Mouse (Mus musculus) MEL (cell line): ENCODE data around the gene Prkag2. TPM values are rescaled to one million over a fixed set of nuclear protein-coding genes. Genes with fewer than 3 reads are reported as not detected.

Experiments
- DNase-seq: peaks from one replicate; pipeline ENCODE4 v3.0.0; 2011; ENCODE audit warnings: low read depth, low spot score
- H3K27ac ChIP-seq: 2 replicates; pipeline ENCODE4 v1.5.1; 2012; ENCODE audit warnings: low read depth, mild to moderate bottlenecking, control low read depth, low read length, moderate library complexity; ENCODE audit not compliant: control insufficient read depth
- H3K27me3 ChIP-seq, 2 experiments: fragments of 150-350 bp in 1 of 2; sonication (generic) in 1 of 2; 2 replicates each; pipeline ENCODE4 v1.6.1; 2012; ENCODE audit warnings: low read length in 2 of 2, mild to moderate bottlenecking in 2 of 2, improper control_type of control experiment in 1 of 2, moderate library complexity in 1 of 2; ENCODE audit not compliant: insufficient read depth in 2 of 2, control insufficient read depth in 1 of 2
- H3K36me3 ChIP-seq, 2 experiments: 2 replicates each; pipeline ENCODE4 v1.6.1; 2012 to 2014; ENCODE audit warnings: low read length in 2 of 2, improper control_type of control experiment in 1 of 2, inconsistent platforms in 1 of 2, mild to moderate bottlenecking in 1 of 2; ENCODE audit not compliant: insufficient read depth in 2 of 2, control insufficient read depth in 1 of 2
- H3K4me1 ChIP-seq, 2 experiments: fragments of 150-350 bp in 1 of 2; sonication (generic) in 1 of 2; 2 replicates each; pipeline ENCODE4 v1.6.1; 2012; ENCODE audit warnings: low read length in 2 of 2, improper control_type of control experiment in 1 of 2, mild to moderate bottlenecking in 1 of 2; ENCODE audit not compliant: insufficient read depth in 2 of 2, control insufficient read depth in 1 of 2
- H3K4me3 ChIP-seq, 2 experiments: fragments of 150-350 bp in 1 of 2; sonication (generic) in 1 of 2; 2 replicates each; pipeline ENCODE4 v1.5.1; 2012; ENCODE audit warnings: low read depth in 2 of 2, low read length in 2 of 2, mild to moderate bottlenecking in 2 of 2, moderate library complexity in 2 of 2, control low read depth in 1 of 2, improper control_type of control experiment in 1 of 2; ENCODE audit not compliant: control insufficient read depth in 1 of 2, insufficient read depth in 1 of 2
- H3K79me2 ChIP-seq: 2 replicates; pipeline ENCODE4 v1.6.1; 2012; ENCODE audit warnings: mild to moderate bottlenecking, low read length, moderate library complexity; ENCODE audit not compliant: control insufficient read depth, poor library complexity, insufficient read depth
- H3K9ac ChIP-seq: 2 replicates; pipeline ENCODE4 v1.6.1; 2012; ENCODE audit warnings: low read depth, mild to moderate bottlenecking, control low read depth, low read length, moderate library complexity; ENCODE audit not compliant: control insufficient read depth, poor library complexity, severe bottlenecking
- H3K9me3 ChIP-seq: fragments of 150-350 bp; sonication (generic); replicated peaks from 2 replicates; pipeline ENCODE4 v1.6.1; 2012; ENCODE audit warnings: mild to moderate bottlenecking, low read length, improper control_type of control experiment, moderate library complexity; ENCODE audit not compliant: insufficient read depth
- CHD1 ChIP-seq: IDR thresholded peaks from 2 replicates; pipeline ENCODE4 v1.6.1; 2012; ENCODE audit warnings: low read depth, mild to moderate bottlenecking, inconsistent platforms, low read length, improper control_type of control experiment
- E2F4 ChIP-seq: IDR thresholded peaks from 2 replicates; pipeline ENCODE4 v1.6.1; 2011; ENCODE audit warnings: low read depth, low read length, improper control_type of control experiment, borderline replicate concordance
- EP300 ChIP-seq, 2 experiments: IDR thresholded peaks; 2 replicates each; pipeline ENCODE4 v1.6.1; 2011; ENCODE audit warnings: improper control_type of control experiment in 2 of 2, low read length in 2 of 2, low read depth in 1 of 2, mild to moderate bottlenecking in 1 of 2
- ETS1 ChIP-seq: IDR thresholded peaks from 2 replicates; pipeline ENCODE4 v1.6.1; 2012; ENCODE audit warnings: low read depth, mild to moderate bottlenecking, inconsistent platforms, low read length, improper control_type of control experiment, moderate library complexity
- GATA1 ChIP-seq: IDR thresholded peaks from 2 replicates; pipeline ENCODE4 v1.6.1; 2011; ENCODE audit warnings: low read depth, low read length, improper control_type of control experiment
- KAT2A ChIP-seq: conservative IDR thresholded peaks from 2 replicates; pipeline ENCODE4 v1.6.1; 2012; ENCODE audit warnings: low read depth, low read length, improper control_type of control experiment, inconsistent platforms
- MAFK ChIP-seq: IDR thresholded peaks from 2 replicates; pipeline ENCODE4 v1.6.1; 2011; ENCODE audit warnings: low read depth, mild to moderate bottlenecking, low read length, improper control_type of control experiment, borderline replicate concordance
- MAX ChIP-seq: IDR thresholded peaks from 2 replicates; pipeline ENCODE4 v1.6.1; 2011; ENCODE audit warnings: low read length, improper control_type of control experiment
- MXI1 ChIP-seq: IDR thresholded peaks from 2 replicates; pipeline ENCODE4 v1.6.1; 2011; ENCODE audit warnings: mild to moderate bottlenecking, low read depth, low read length, improper control_type of control experiment
- NELFE ChIP-seq: IDR thresholded peaks from 2 replicates; pipeline ENCODE4 v1.6.1; 2011; ENCODE audit warnings: low read depth, low read length, improper control_type of control experiment
- NRF1 ChIP-seq: IDR thresholded peaks from 2 replicates; pipeline ENCODE4 v1.6.1; 2014; ENCODE audit warnings: low read depth, mild to moderate bottlenecking, inconsistent platforms, low read length, improper control_type of control experiment, moderate library complexity; ENCODE audit not compliant: poor library complexity, insufficient read depth, severe bottlenecking
- POLR2A ChIP-seq, 2 experiments: IDR thresholded peaks; 2 replicates each; pipeline ENCODE4 v1.6.1; 2011 to 2012; ENCODE audit warnings: low read length in 2 of 2, mild to moderate bottlenecking in 2 of 2, control low read depth in 1 of 2, improper control_type of control experiment in 1 of 2, low read depth in 1 of 2, moderate library complexity in 1 of 2; ENCODE audit not compliant: control insufficient read depth in 1 of 2, insufficient read depth in 1 of 2, poor library complexity in 1 of 2
- POLR2AphosphoS2 ChIP-seq: IDR thresholded peaks from 2 replicates; pipeline ENCODE4 v1.6.1; 2011; ENCODE audit warnings: low read length, improper control_type of control experiment
- POLR2AphosphoS5 ChIP-seq: IDR thresholded peaks from 2 replicates; pipeline ENCODE4 v1.6.1; 2012; ENCODE audit warnings: low read depth, borderline replicate concordance, mild to moderate bottlenecking, inconsistent platforms, low read length, moderate library complexity, mixed read lengths
- TAL1 ChIP-seq: IDR thresholded peaks from 2 replicates; pipeline ENCODE4 v1.6.1; 2012; ENCODE audit warnings: mild to moderate bottlenecking, inconsistent platforms, low read length, moderate library complexity, mixed read lengths
- TBP ChIP-seq: IDR thresholded peaks from 2 replicates; pipeline ENCODE4 v1.8.0; 2011; ENCODE audit warnings: low read depth, low read length, improper control_type of control experiment
- TCF12 ChIP-seq: IDR thresholded peaks from 2 replicates; pipeline ENCODE4 v1.6.1; 2014; ENCODE audit warnings: low read depth, mild to moderate bottlenecking, inconsistent platforms, low read length, improper control_type of control experiment, moderate library complexity
- UBTF ChIP-seq: IDR thresholded peaks from 2 replicates; pipeline ENCODE4 v1.6.1; 2012; ENCODE audit warnings: low read depth, mild to moderate bottlenecking, inconsistent platforms, low read length, improper control_type of control experiment, moderate library complexity, borderline replicate concordance; ENCODE audit not compliant: insufficient read depth
- USF2 ChIP-seq, 2 experiments: IDR thresholded peaks; 2 replicates each; pipeline ENCODE4 v1.6.1; 2011 to 2012; ENCODE audit warnings: improper control_type of control experiment in 2 of 2, low read length in 2 of 2, borderline replicate concordance in 1 of 2, inconsistent platforms in 1 of 2, low read depth in 1 of 2, mild to moderate bottlenecking in 1 of 2; ENCODE audit not compliant: insufficient read depth in 1 of 2
- ZC3H11A ChIP-seq: IDR thresholded peaks from 2 replicates; pipeline ENCODE4 v1.6.1; 2012; ENCODE audit warnings: low read depth, mild to moderate bottlenecking, inconsistent platforms, low read length, improper control_type of control experiment
- ZKSCAN1 ChIP-seq: IDR thresholded peaks from 2 replicates; pipeline ENCODE4 v1.6.1; 2012; ENCODE audit warnings: low read depth, mild to moderate bottlenecking, inconsistent platforms, low read length, improper control_type of control experiment, moderate library complexity
- ZMIZ1 ChIP-seq: IDR thresholded peaks from 2 replicates; pipeline ENCODE4 v1.6.1; 2012; ENCODE audit warnings: low read depth, mild to moderate bottlenecking, inconsistent platforms, low read length, improper control_type of control experiment, moderate library complexity
- polyA plus RNA-seq, 2 experiments: library from polyadenylated mRNA; stranded (reverse) in 1 of 2; unstranded in 1 of 2; fragments of >175 nt in 1 of 2; fragments of >200 nt in 1 of 2; gene quantifications; 2 replicates each; pipeline versions ENCODE4 v1.2.1 to v1.2.4; 2012; ENCODE audit warnings: low replicate concordance in 2 of 2, low read depth in 1 of 2; ENCODE audit not compliant: insufficient read length in 2 of 2, insufficient read depth in 1 of 2, missing spikeins in 1 of 2
- total RNA-seq: library from RNA; depleted of rRNA; stranded (reverse); fragments of 300-350 nt; gene quantifications from 2 replicates; pipeline ENCODE4 v1.2.3, GENCODE M21; 2012

Prkag2 gene
- total and polyA plus RNA-seq, 3 experiments: 8.0 to 27.9 TPM; not detected in 1

- Histone ChIP-seq H3K27me3 (no peaks in the 10 kb centered on the region), H3K4me3 (no peak overlapping the region), H3K36me3 (peaks cover 0 to 5% of the 10 kb centered on the region in 2 experiments; a peak in 3 of 4 replicates), H3K9ac (no peak overlapping the region), H3K27ac (no peak overlapping the region), H3K9me3 (no peaks in the 10 kb centered on the region), H3K4me1 (peaks cover 5% of the 10 kb centered on the region in 2 experiments; a peak in 3 of 4 replicates), H3K79me2 (no peaks in the 10 kb centered on the region)
- no peak for DNase-seq
- TF ChIP-seq GATA1 (no peak), ZKSCAN1 (no peak), UBTF (no peak), ZC3H11A (no peak), TCF12 (no peak), MAX (no peak), EP300 (IDR thresholded peaks at IDR 0.05; ENCODE audit: low read depth in 1 of 2, low read length in 2 of 2) (no peak), POLR2AphosphoS2 (no peak), MAFK (no peak), ZMIZ1 (no peak), POLR2A (IDR thresholded peaks at IDR 0.05; ENCODE audit: control insufficient read depth in 1 of 2, insufficient read depth in 1 of 2, low read depth in 1 of 2, low read length in 2 of 2, poor library complexity in 1 of 2) (no peak)
Measured at GRCm38 (mm10) chr5:24889860-24890259, 210.6 kb downstream of the Prkag2 start.

DNA sequence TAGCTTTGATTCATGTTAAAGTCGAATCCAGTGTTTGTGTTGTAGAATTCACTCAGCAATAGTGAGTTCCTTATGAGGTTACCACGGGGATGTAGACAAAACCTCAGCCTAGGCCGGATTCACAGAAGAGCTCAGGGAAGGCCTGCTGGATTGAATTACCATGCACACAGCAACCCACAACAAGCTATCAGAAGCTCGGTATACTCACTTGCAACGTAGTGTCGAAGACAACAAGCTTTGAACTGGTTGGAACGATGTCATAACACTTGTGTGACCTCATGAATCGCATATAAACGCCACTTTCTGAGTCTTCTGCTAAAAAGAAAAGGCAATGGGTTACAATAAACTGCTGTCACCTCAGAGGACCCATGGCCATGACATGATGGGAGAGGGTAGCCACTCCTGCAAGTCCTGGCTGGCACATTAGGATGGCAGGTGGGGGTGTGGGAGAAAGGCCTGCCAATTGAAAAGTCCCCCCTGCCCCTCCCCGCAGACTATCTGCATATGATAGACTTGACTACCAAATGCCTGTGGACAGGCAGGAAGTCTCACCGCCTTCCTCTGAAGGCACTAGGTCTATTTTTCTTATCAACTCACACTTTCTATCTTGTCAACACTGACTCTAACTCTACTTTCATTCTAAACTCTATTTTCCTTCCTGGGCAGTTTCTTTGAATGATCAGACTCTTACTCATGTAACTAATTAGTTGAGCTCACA is 211.4 kb downstream of the Prkag2 start:
- Histone ChIP-seq H3K27ac (no peak overlapping the region), H3K27me3 (no peaks in the 10 kb centered on the region), H3K9ac (no peak overlapping the region), H3K36me3 (peaks cover 0 to 4% of the 10 kb centered on the region in 2 experiments; a peak in 2 of 4 replicates), H3K9me3 (no peaks in the 10 kb centered on the region), H3K4me1 (peaks cover 2 to 5% of the 10 kb centered on the region in 2 experiments; a peak in 2 of 4 replicates), H3K79me2 (no peaks in the 10 kb centered on the region), H3K4me3 (no peak overlapping the region)
- DNase-seq: no peak
- no peak for TF ChIP-seq POLR2AphosphoS5
- no peak for TF ChIP-seq TBP
- TF ChIP-seq TCF12: no peak
- TF ChIP-seq E2F4: no peak
- TF ChIP-seq ETS1: no peak
- TF ChIP-seq NELFE: no peak
- TF ChIP-seq USF2 (IDR thresholded peaks at IDR 0.05; ENCODE audit: borderline replicate concordance in 1 of 2, insufficient read depth in 1 of 2, low read depth in 1 of 2, low read length in 2 of 2): no peak
- TF ChIP-seq CHD1: no peak
- no peak for TF ChIP-seq NRF1
- TF ChIP-seq TAL1: no peak
- TF ChIP-seq MXI1: no peak
- TF ChIP-seq ZC3H11A: no peak
- TF ChIP-seq KAT2A: no peak
